Mouse (Mus musculus): ENCODE measurements around the gene Ntmt1.

The Ntmt1 gene

DNA sequence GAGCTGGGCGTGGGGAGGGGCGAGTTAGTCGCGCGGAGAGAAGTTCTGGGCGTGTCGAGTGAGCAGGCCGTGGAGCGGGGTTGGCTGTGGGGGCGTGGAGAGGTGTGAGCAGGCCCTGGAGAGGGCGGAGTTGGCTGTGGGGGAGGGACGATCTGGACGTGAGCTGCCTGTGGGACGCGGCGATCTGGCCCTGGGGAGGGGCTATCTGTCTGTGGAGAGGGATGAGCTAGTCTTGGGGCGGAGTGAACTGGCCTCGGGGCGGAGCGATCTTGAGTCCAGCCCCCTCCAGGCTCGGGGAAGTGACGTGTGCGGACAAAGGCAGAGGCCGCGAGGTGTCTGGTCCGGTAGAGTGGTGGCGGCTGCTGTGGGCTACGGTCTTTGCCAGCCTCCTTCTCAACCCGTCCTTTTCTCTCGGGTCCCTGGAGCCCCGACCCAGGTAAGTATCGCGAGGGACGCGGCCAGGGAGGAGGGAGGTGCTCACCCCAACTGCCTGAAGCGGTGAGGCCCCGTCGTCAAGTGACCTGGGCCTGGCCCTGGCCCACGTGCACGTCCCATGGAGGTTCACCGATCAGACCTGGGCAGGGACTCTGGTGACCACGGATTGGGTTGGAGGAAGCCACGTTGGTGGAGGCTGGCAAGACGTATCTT lies at the start of gene Ntmt1:
TSS of gene Ntmt1 (plus strand) at position 179 of the 648 bp plus-strand sequence.
- peak; percentile 99 for DNase-seq (ENCODE audit: low read depth, low spot score)

DNA sequence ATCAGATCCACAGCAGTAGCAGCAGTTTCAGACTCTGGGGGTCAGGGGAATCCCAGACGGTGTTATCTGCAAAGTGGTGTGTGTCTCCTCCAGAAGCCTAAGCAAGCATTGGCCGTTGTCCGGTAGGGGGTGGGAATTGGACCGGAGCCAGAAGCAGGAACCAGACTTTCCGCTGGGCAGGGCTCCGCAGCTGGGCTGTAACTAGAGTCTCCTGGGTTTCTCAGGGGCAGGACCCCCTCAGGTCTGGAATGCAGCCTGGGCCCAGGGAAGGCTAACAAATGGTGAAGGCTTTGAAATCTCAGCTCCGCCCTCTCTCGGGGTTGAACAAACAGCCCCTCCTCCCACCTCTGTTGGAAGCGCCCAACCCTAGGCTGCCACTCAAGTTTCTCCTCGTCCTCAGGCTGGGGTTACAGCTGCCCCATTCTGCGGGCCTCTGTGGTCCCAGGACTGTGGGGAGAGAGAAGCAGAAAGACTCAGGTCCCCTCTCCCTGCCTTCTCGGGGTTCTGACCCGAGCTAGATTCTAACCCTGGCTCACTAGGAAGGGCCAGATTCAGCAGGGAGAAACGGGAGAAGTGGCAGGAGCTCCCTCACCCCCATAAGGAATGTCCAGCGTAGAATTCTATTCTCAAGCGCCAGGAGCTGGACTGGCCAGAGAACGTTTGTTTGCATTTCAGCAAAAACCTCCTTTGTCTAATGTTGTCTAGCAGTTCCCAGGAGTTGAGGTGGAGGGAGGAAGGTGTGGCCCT lies 49.1 kb upstream of the Ntmt1 start:
- peak; percentile 87 for DNase-seq (ENCODE audit: low read depth, low spot score)

DNA sequence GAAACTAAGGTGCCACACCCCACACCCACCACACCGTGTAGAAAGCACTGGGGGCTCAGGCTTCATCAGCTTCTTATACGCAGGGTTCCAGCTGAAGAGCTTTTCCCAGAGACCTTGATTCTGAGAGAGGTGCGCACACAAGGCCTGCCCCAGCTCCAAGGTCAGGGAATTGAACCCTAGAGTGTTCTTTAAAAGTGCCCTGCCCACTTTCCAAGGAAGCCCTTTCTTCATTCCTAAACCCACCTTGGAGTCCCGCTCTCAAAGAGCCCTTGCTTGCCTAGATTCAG lies 48.6 kb upstream of the Ntmt1 start:
- DNase-seq (ENCODE audit: low read depth, low spot score): no peak

DNA sequence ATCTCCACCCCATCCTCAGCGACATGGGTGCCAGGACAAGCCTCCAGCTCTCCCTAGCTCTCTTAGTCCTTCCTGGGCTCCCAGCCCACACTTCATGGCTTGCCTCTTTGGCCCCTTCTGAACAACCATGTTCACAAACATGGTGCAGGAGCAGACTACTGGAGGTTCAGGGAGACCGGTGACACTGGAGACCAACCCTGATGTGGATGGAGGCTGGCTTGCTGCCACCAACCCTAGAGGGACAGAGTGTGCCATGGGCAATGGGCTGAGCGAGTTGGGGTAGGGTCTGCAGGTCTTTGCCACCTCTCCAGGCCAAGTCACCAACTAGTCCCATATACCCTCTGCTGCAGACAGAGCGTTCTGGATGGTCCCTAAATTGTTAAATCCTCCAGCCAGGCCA lies 48.2 kb upstream of the Ntmt1 start:
- no peak for DNase-seq (ENCODE audit: low read depth, low spot score)

DNA sequence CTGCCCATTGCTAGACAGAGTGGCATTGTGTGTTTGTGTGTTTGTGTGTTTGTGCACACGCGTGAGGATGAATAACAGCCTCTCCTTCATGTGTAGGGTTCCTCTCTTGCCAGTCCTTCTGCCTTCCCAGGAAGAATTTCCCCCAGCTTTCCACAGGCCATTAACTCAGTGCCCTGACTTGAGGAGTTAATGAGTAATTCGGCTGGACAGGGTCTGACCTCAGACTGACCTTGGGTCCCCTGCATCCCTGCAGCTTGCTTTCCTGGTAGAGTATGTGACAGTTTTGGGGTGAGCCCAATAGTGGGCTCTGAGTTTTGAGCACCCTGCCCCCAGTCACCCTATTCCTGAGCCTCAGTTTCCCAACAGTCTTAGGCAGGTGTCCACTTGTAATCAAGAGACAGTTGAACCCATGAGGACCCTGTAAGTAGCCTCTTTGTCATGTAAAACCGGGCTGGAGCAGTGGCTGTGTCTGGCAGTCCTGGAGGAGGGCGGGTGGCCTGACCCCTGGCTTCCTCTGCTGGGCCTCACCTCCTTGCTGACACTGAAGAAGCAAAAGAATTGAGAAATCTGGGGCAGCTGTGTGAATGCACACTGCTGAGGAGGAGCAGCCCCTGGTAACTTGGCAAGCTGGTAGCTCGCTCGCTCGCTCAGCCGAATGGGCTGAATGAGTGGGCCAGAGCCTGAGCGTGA lies 47.6 kb upstream of the Ntmt1 start:
- no peak for DNase-seq (ENCODE audit: low read depth, low spot score)

DNA sequence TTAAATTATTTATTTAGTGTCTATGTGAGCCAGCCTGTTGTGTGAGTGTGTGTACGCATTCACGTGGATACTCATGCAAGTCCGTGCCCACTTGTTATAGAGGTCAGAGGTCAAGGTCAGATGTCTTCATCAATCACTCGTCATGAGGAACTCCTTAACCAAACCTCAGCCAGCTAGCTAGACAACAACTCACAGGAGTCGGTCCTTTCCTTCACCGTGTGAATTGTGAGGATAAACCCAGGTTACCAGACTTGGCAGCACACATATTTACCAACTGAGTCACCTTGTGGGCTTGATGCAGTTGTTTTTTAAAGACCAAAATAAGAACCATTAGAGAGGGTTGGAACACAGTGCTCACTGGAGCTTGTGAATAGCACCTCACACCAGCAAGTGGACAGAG lies 46.9 kb upstream of the Ntmt1 start:
- no peak for DNase-seq (ENCODE audit: low read depth, low spot score)

DNA sequence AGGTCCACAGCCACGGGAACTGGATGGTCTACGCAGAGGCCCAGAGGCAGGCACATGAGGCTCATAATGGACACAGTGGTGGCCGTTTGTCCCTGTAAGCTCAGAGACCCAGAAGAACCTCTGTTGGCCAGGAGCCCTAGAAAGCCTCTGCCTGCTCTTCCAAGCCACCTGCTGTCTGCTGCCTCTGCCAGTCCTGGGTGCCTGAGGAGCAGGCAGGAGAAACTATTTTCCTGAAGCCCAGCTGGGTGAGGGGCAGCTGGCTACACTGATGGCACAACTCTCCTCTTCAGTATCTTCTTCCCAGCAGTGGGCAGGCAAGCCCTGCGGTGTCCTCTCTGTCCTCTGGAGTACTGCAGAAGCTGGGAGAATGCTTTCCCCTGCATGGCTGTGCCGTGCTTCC lies 41.2 kb upstream of the Ntmt1 start:
- no peak for DNase-seq (ENCODE audit: low read depth, low spot score)

DNA sequence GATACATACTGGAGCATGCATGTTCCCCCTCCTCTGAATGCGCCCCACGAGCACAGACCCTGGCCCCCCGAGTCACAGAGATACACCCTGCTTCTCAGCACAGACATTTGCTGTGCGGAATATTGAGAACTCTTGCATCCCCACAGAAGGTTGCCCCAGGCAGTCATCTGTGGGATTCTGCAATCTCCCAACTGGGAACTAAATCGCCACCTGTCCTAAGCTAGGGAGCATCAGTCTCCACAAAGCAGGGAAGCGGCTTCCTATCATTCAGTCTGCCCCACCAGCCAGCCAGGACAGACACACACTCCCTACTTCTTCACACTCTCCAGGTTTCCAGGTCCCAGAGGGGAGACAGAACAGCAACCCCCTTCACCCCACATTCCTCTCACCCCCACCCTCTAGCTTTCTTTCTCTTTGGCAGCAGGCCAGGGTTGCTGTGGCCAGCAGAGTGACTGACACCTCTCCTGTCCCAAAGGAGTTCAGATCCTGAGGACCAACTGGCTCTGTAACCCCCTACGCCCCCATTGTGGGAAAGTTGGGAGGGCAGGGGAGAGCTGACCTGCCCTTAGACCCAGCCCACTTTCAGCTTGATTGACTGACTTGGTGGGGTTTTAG lies 39.9 kb upstream of the Ntmt1 start:
- DNase-seq (ENCODE audit: low read depth, low spot score): no peak

DNA sequence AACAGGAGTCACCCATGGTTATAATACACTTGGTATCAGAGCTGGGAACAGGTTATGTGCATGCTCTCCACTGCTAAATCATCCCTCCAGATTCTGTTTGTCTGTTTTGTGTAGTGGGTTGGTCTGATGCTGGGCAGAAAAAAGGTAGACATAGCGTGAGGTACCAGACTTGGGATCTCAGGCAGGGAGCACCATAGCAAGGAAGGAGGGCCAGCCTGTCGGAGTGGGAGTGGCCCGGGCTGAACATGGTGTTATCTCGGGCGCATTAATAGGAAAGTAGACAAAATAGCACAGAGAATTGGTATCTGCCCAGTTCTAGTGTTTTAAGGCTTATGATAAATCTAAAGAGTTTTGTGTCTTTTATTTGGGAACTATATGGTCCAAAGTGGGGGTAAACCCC lies 39.1 kb upstream of the Ntmt1 start:
- no peak for DNase-seq (ENCODE audit: low read depth, low spot score)

DNA sequence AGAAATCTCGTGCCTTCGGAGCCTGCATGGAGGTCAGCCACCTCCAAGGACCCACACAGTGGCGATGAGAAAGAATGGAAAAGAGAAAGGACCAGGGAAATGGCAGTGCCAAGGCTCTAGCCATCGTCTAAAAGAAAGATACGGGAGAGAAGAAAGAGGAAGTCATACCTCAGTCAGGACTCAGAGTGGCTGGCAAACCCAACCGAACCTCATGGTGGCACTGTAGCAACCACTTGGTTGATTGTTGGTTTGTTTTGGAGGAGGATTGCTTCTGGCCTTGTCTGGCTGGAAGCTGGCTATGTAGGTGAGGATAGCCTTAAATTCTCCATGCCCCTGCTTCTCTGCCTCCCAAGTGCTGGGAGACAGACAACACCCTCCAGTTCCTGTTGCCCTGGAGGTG lies 38.4 kb upstream of the Ntmt1 start:
- no peak for DNase-seq (ENCODE audit: low read depth, low spot score)

DNA sequence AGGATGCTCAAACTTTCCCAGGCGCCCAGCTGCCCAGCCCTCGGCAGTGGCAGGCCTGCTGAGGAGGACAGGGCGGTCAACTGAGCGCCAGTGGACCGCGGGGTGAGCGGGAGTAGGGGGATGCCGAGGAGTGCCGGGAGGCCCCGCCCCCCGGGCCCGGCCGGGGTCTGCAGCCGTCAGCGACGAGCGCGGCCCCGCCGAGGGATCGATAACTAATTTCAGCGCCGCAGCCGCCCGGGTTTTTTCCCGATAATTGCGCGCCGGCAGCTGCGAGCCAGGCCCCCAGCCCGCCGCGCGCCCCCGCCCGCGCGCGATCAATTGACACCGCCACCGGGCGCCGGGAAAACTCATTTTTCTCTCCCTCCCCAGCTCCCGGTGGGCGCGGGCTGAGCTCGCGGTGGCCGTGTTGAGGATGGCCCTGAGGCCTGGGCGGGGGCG lies 36.2 kb upstream of the Ntmt1 start:
- no peak for DNase-seq (ENCODE audit: low read depth, low spot score)

DNA sequence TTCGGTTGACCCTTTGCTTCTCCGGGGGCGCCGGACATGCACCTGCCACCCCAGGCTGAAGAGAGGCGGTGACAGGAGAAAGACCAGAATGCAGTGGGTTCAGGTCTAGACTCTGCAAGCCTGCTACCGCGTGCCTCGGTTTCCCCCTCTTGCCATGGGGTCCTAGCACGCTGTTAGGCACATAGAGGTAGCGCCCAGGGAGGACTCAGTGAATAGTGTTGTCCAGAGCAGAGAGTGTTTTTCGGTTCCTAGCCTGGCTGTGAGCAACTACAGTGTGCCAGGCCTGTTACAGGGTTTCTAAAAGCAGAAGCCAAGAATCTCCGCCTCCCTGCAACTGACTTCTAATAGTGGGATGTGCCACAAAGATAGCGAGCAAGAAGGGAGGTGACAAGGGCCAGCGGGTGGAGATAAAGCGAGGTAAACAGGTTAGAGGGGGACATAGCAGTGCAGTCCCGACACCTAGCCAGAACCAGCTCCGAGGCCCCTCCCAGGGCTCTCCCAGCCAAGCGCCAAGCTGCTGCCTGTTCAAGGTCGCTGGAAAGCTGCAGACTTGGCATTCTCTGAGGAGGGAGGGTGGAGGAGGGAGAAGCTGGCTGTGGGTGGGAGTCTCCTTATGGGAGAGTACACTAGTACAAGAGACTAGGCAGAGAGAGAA lies 35.7 kb upstream of the Ntmt1 start:
- no peak for DNase-seq (ENCODE audit: low read depth, low spot score)

DNA sequence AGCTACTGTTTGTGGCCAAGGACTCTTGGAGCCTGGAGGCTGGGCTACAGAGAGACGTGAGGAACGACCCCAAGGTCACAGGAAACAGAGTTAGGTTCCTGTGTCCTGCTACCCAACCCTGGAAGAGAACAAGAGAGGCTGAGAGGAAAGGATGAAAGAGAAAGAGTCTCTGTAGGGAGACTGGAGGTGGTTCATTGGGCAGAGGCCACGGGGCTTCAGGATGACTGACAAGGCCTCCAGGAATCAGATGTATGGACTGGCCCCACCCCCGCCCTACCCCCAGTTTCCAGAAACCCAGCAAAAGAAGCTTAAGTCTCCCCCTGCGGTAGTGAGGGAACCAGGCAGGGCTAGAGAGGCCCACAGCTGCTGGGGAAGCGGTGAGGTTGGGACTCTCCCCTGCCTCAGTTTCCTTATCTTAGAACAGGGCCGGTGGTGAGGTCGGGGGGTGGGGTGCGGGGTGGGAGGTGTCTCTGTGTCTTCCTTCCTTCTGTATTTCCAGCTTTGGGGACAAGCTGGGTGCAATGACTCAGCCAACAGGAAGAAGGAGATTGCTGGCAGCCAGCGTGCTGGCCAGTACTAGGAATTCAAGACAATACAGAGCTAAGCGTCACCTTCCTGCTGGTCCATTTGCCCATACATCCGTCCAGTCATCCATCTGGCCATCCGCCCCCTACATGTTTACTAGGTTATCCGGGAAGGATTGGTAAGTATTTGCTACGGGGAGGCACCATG lies 34.9 kb upstream of the Ntmt1 start:
- DNase-seq (ENCODE audit: low read depth, low spot score): no peak

DNA sequence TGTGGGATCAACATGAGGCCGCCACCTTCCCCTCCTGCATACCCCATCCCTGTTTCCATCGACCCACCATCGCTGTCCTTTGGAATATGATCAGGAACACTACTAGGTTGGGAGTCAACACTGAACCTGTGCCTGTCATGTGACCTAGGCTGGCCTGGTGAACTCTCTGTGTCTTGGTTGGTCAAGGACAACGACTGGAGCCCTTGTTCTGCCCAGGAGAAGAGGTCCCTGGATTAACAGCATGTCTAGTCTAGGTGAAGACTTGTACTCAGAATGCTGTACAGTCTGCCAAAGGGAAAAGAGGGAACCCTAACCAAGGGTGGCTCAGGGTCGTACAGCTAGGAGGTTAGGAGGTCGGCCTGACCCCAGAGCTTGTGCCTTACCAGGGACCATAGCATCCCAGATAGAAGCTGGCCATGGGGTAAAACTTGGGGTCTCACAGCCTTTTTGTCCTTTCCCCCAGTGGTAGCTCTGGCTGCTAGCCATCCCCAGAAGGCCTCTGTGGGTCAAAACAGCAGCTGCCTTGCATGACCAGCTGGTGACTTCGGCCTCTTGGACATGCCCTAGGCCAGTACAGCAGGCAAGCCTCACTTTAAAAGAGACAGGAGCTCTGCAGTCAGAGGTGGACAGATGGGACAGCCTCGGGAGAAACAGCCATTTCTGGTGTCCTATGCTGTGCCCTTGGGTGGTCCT lies 34.2 kb upstream of the Ntmt1 start:
- no peak for DNase-seq (ENCODE audit: low read depth, low spot score)

DNA sequence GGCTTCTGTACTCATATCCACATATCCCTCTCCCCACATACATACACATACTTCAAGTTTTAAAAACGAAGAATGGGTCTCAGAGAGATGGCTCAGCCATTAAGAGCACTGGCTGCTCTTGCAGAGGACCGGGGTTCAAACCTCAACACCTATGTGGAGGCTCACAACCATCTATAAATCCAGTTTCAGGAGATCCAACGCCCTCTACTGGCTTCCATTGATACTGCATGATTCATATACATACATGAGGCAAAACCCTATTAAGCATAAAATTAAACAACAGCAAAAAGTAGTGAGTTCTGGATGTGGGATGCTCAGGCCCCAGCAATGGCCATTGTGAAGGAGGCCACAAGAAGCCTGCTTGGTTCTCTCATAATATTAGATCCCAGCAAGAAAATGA lies 31.7 kb upstream of the Ntmt1 start:
- no peak for DNase-seq (ENCODE audit: low read depth, low spot score)

DNA sequence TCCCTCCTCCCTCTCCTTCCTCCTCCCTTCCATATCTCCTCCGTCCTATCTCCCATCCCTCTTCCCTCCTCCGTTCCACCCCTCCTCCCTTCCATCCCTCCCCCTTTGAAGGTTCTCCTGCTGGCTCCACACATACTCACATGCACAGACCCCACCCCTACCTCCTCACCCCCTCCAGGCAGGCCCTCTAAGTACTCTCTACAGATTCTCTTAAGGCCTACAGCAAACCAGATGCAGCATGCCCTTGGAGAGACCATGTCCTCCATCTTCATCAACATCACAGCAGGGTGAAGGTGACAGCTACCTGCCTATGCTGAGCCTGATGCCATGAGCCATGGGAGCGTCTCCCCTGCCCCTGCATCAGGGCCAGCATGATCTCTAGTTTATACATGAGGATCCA lies 30.4 kb upstream of the Ntmt1 start:
- no peak for DNase-seq (ENCODE audit: low read depth, low spot score)

DNA sequence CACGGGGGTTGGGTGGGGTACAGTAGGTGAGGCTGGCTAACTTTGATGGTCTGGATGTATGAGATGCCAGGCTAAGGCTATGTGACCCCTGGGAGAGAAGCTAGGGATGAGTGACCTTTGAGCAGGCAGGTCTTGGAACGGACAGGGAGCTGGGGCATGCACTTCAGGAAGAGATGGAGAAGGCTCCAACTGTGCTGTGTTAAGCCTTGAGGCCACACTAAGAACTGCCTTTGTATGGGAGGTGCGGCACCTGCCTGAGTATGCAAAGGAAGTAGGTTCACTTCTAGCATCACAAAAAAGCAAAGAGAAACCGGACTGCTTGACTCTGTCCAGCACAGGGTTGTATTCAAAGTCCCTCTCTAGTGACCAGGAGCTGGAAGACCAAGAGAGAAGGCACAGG lies 29.4 kb upstream of the Ntmt1 start:
- no peak for DNase-seq (ENCODE audit: low read depth, low spot score)

DNA sequence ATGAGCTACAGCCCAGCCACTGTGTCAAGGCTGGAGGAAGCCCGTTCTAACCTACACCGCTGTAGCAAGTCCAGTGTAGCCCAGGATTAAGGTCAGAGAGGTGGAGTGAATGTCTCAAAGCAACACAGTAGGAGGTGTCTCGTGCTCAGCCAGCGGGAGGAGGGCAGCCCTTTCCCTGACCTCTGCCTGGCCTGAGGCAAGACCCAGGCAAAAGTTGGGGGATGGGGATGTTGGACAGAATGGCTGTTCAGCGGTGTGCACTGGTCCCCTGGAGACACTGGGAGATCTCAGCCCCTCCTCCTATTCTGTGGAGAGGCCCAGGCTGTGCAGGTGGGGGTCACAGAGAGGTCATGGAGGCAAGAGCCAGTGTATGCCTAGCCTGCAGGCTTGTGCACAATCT lies 28.4 kb upstream of the Ntmt1 start:
- DNase-seq (ENCODE audit: low read depth, low spot score): no peak

DNA sequence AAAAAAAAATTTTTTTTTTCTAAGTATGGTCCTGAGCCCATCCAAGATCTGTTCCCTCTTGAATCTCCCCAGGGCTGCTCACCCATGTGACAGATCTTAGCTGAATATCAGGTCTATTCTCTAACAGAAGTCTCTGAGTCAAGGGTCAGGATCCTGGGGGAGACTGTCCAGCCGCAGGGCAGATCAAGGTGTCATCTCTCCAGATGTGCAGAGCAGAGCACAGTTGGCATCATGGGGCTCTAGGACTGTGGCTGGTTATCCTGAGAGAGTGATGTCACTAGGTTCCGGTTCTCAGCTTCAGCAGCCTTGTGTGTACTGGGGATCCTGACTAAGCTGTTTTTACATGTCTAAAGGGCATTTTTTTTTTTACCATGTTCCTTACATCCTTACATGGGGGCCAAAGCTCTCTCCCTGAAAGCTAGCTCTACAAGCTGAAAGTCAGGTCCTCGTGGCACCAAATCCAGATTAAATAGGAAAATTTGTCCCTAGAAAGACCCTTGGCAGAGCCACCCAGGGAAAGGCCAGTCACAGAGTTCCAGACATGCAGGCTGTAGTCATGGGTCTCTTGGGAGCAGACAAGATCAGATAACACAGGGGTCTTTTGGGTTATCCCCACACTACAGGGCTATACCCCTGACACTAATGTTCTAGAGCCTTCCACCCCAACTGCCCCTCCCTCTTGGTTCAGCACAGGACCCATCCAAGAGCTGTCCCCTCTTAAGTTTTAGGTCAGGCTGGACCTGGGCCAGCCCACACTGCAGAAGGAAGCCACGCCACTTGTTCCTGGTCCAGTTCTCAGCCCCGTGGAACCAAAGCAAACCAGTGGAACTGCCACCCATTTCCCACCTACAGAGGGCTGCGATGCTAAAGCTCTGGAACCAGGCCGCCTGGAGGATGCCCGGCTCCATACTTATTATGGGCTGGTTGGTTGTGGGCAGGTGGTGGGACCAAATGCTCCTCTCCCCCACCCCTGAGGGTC lies 25.0 kb upstream of the Ntmt1 start:
- DNase-seq (ENCODE audit: low read depth, low spot score): no peak

DNA sequence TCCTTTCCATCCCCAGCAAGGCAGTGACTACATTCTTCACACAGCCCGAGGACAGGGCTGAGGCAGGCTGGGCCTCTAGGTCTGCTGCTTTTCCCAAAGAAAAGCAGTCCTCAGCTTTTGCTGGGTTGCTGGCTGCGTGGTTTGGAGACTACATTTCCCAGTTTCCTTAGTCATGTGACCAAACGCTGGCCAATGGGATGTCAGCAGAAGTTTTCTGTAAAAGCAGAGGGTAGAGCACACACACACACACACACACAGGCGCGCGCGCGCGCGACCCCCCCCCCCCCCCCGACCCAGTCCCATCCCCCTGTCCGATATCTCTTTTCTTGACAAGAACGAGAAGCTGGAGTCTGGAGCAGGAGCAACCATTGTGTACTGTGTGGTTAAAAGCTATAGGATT lies 24.3 kb upstream of the Ntmt1 start:
- DNase-seq (ENCODE audit: low read depth, low spot score): no peak
